Mouse (Mus musculus) subcutaneous adipose tissue, adult 2 months (tissue): ENCODE data around the gene Zfp940. TPM values are rescaled to one million over a fixed set of nuclear protein-coding genes. Genes with fewer than 3 reads are reported as not detected.

Experiments used
- polyA plus RNA-seq: library from polyadenylated mRNA; depleted of rRNA; stranded (reverse); fragments of >200 nt; gene quantifications from 2 replicates; pipeline ENCODE4 v1.2.3, GENCODE M21; 2012; ENCODE audit warnings: low replicate concordance; rRNA removed

Zfp940 gene
- 0.39 and 1.1 TPM in 2 replicates for polyA plus RNA-seq

GRCm38 (mm10) chr7:29853219-29853842 is at the start of gene Zfp940:
Zfp940 (minus strand) TSS chr7:29853669.

GRCm38 (mm10) chr7:29859532-29860517 is 6.4 kb upstream of the Zfp940 start, which contains the start of gene Zfp420:
Zfp420 (plus strand) TSS chr7:29859979.

GRCm38 (mm10) chr7:29815910-29816429 is 37.5 kb downstream of the Zfp940 start, which contains the start of gene Zfp790:
Zfp790 (plus strand) TSS chr7:29816114.

GRCm38 (mm10) chr7:29783871-29784551 is 69.5 kb downstream of the Zfp940 start, which contains the start of gene Zfp30:
Zfp30 (plus strand) TSS chr7:29783998.

Other genes starting within 250 kb of the Zfp940 start
- gene Catsperg2, start 126.6 kb downstream of the Zfp940 start, polyA plus RNA-seq: not detected in 2 replicates
- gene Zfp84, start 85.1 kb downstream of the Zfp940 start, polyA plus RNA-seq: 3.8 and 8.0 TPM in 2 replicates
- 1.7 and 3.9 TPM in 2 replicates for gene Zfp30, start 69.7 kb downstream of the Zfp940 start, polyA plus RNA-seq
- gene Zfp790, start 37.6 kb downstream of the Zfp940 start, polyA plus RNA-seq: 2.6 and 4.0 TPM in 2 replicates
- 1.9 and 3.3 TPM in 2 replicates for gene Zfp420, start 6.3 kb upstream of the Zfp940 start, polyA plus RNA-seq
- gene Zfp27, start 52.9 kb upstream of the Zfp940 start, polyA plus RNA-seq: 3.1 and 6.1 TPM in 2 replicates
- gene Zfp383, start 54.6 kb upstream of the Zfp940 start, polyA plus RNA-seq: 2.2 and 3.9 TPM in 2 replicates
- 4.5 and 9.0 TPM in 2 replicates for gene Zfp74, start 100.4 kb upstream of the Zfp940 start, polyA plus RNA-seq
- 3.8 and 8.7 TPM in 2 replicates for gene Zfp568, start 130.3 kb upstream of the Zfp940 start, polyA plus RNA-seq
- 7.2 and 9.2 TPM in 2 replicates for gene Zfp14, start 197.7 kb upstream of the Zfp940 start, polyA plus RNA-seq
- gene Zfp82, start 219.2 kb upstream of the Zfp940 start, polyA plus RNA-seq: 0.56 and 1.2 TPM in 2 replicates
- gene Gm26920, start 236.7 kb upstream of the Zfp940 start, polyA plus RNA-seq: not detected in 2 replicates
- 0.97 and 5.5 TPM in 2 replicates for gene Zfp566, start 236.9 kb upstream of the Zfp940 start, polyA plus RNA-seq
- gene Zfp260, start 241.1 kb upstream of the Zfp940 start, polyA plus RNA-seq: 17.7 and 38.2 TPM in 2 replicates